Mouse (Mus musculus): Measurements from ENCODE around the gene Stx8. TPM values are rescaled to one million over a fixed set of nuclear protein-coding genes. Genes with fewer than 3 reads are reported as not detected.

The Stx8 gene
- total and polyA plus RNA-seq, 2 experiments from 2014 or later: 10.8 to 65.8 TPM

GRCm38 (mm10) chr11:67972606-67973005, 6.6 kb downstream of the Stx8 start:
- Histone ChIP-seq H3K4me2 (ENCODE audit: low read depth, low read length) (no peak overlapping the region), H3K9me3 (ENCODE audit: low read length) (no peaks in the 10 kb centered on the region), H3K4me1 (ENCODE audit: insufficient read depth, low read length) (no peaks in the 10 kb centered on the region), H3K4me3 (ENCODE audit: low read length) (no peak overlapping the region), H3K27me3 (ENCODE audit: insufficient read depth, low read length) (no peaks in the 10 kb centered on the region), H3K27ac (no peak overlapping the region), H3K36me3 (ENCODE audit: insufficient read depth, low read length) (no peaks in the 10 kb centered on the region), H3K9ac (replicated peaks; ENCODE audit: low read length) (no peak overlapping the region)
- no peak for TF ChIP-seq CTCF (IDR thresholded peaks at IDR 0.05; ENCODE audit: low read depth)
- 87% methylated on average over 1 of the region's 1 CpGs for WGBS
- ATAC-seq: no peak
- no peak for DNase-seq (ENCODE audit: low spot score)

DNA sequence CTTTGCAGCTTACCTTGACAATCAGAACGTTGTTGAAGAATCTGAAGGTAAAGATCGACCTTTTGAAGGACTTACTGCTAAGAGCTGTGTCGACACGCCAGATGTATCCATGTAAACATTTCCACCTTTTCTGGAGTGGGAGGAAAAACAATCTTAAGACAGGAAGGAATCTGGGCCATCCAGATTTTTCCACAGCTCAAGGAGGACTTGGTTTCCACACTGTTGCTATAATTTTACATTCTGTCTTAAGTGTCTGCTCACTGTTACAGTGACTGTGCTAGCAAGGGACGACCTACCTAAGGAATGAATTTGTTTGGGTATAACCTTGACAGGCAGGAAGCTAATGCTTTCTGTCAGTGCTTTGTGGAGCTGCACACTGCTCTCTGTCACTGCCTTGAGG, 7.2 kb downstream of the Stx8 start:
- H3K4me3 ChIP-seq (ENCODE audit: low read length): no peak overlapping the region
- ATAC-seq (no peak), DNase-seq (ENCODE audit: low spot score) (no peak)
- H3K27me3 ChIP-seq (ENCODE audit: insufficient read depth, low read length): no peaks in the 10 kb centered on the region
- no peak overlapping the region for H3K27ac ChIP-seq
- no peaks in the 10 kb centered on the region for H3K4me1 ChIP-seq (ENCODE audit: insufficient read depth, low read length)
- no peaks in the 10 kb centered on the region for H3K36me3 ChIP-seq (ENCODE audit: insufficient read depth, low read length)
- no peak for TF ChIP-seq CTCF (IDR thresholded peaks at IDR 0.05; ENCODE audit: low read depth)
- H3K4me2 ChIP-seq (ENCODE audit: low read depth, low read length): no peak overlapping the region
- WGBS: 85% methylated on average over 5 of the region's 5 CpGs
- no peaks in the 10 kb centered on the region for H3K9me3 ChIP-seq (ENCODE audit: low read length)
- no peak overlapping the region for H3K9ac ChIP-seq (replicated peaks; ENCODE audit: low read length)

GRCm38 (mm10) chr11:67975252-67975651, 9.3 kb downstream of the Stx8 start:
- peak; percentile 53 for TF ChIP-seq CTCF (IDR thresholded peaks at IDR 0.05; ENCODE audit: low read depth)
- H3K36me3 ChIP-seq (ENCODE audit: insufficient read depth, low read length): no peaks in the 10 kb centered on the region
- H3K4me2 ChIP-seq (ENCODE audit: low read depth, low read length): no peak overlapping the region
- DNase-seq (ENCODE audit: low spot score): peak; percentile 82
- H3K4me3 ChIP-seq (ENCODE audit: low read length): no peak overlapping the region
- no peak overlapping the region for H3K9ac ChIP-seq (replicated peaks; ENCODE audit: low read length)
- H3K4me1 ChIP-seq (ENCODE audit: insufficient read depth, low read length): no peaks in the 10 kb centered on the region
- no peaks in the 10 kb centered on the region for H3K9me3 ChIP-seq (ENCODE audit: low read length)
- H3K27ac ChIP-seq: no peak overlapping the region
- H3K27me3 ChIP-seq (ENCODE audit: insufficient read depth, low read length): no peaks in the 10 kb centered on the region
- no peak for ATAC-seq
- WGBS: 6% methylated on average over 2 of the region's 2 CpGs

DNA sequence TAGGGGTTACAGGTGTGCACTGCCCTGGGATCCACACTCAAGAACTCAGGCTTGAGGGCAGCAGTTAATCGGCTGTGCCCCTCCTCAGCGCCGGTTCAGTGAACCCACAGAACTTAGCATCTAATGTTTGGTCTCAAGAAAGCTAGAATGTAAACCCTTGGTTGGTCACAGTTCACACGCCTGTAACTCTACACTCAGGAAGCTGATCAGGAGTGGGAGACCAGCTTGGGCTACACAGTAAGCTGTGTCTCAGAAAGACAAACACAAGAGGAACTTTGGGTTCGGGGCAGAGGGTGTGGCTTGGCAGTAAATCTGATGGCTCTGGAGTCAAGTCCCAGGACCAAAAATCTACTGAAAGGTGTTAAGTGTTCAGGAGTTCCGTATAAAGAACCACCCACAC, 17.6 kb downstream of the Stx8 start:
- ATAC-seq: no peak
- no peak for TF ChIP-seq CTCF (IDR thresholded peaks at IDR 0.05; ENCODE audit: low read depth)
- H3K9me3 ChIP-seq (ENCODE audit: low read length): no peaks in the 10 kb centered on the region
- no peak overlapping the region for H3K9ac ChIP-seq (replicated peaks; ENCODE audit: low read length)
- H3K4me3 ChIP-seq (ENCODE audit: low read length): no peak overlapping the region
- 96% methylated on average over 6 of the region's 6 CpGs for WGBS
- DNase-seq (ENCODE audit: low spot score): no peak
- H3K27me3 ChIP-seq (ENCODE audit: insufficient read depth, low read length): no peaks in the 10 kb centered on the region
- H3K4me2 ChIP-seq (ENCODE audit: low read depth, low read length): no peak overlapping the region
- H3K36me3 ChIP-seq (ENCODE audit: insufficient read depth, low read length): 0 out of 2 replicates have a peak, but pooled peaks cover 3% of the 10 kb centered on the region
- no peak overlapping the region for H3K27ac ChIP-seq
- no peaks in the 10 kb centered on the region for H3K4me1 ChIP-seq (ENCODE audit: insufficient read depth, low read length)

- Histone ChIP-seq H3K9ac (replicated peaks; ENCODE audit: low read length) (no peak overlapping the region), H3K27me3 (ENCODE audit: insufficient read depth, low read length) (no peaks in the 10 kb centered on the region), H3K4me2 (ENCODE audit: low read depth, low read length) (no peak overlapping the region), H3K27ac (no peak overlapping the region), H3K9me3 (ENCODE audit: low read length) (no peaks in the 10 kb centered on the region), H3K36me3 (ENCODE audit: insufficient read depth, low read length) (no peaks in the 10 kb centered on the region), H3K4me1 (ENCODE audit: insufficient read depth, low read length) (no peaks in the 10 kb centered on the region), H3K4me3 (ENCODE audit: low read length) (no peak overlapping the region)
- ATAC-seq: no peak
- no peak for TF ChIP-seq CTCF (IDR thresholded peaks at IDR 0.05; ENCODE audit: low read depth)
- 77% methylated on average over 4 of the region's 4 CpGs for WGBS
- no peak for DNase-seq (ENCODE audit: low spot score)
Measured at GRCm38 (mm10) chr11:67991240-67991639, 25.2 kb downstream of the Stx8 start.

GRCm38 (mm10) chr11:67995965-67996364, 30.0 kb downstream of the Stx8 start:
- no peaks in the 10 kb centered on the region for H3K36me3 ChIP-seq (ENCODE audit: insufficient read depth, low read length)
- H3K27me3 ChIP-seq (ENCODE audit: insufficient read depth, low read length): no peaks in the 10 kb centered on the region
- DNase-seq (ENCODE audit: low spot score) (no peak), ATAC-seq (no peak)
- WGBS: 75% methylated on average over 4 of the region's 4 CpGs
- H3K4me2 ChIP-seq (ENCODE audit: low read depth, low read length): no peak overlapping the region
- no peak overlapping the region for H3K9ac ChIP-seq (replicated peaks; ENCODE audit: low read length)
- no peak for TF ChIP-seq CTCF (IDR thresholded peaks at IDR 0.05; ENCODE audit: low read depth)
- H3K27ac ChIP-seq: no peak overlapping the region
- no peaks in the 10 kb centered on the region for H3K9me3 ChIP-seq (ENCODE audit: low read length)
- no peaks in the 10 kb centered on the region for H3K4me1 ChIP-seq (ENCODE audit: insufficient read depth, low read length)
- no peak overlapping the region for H3K4me3 ChIP-seq (ENCODE audit: low read length)

DNA sequence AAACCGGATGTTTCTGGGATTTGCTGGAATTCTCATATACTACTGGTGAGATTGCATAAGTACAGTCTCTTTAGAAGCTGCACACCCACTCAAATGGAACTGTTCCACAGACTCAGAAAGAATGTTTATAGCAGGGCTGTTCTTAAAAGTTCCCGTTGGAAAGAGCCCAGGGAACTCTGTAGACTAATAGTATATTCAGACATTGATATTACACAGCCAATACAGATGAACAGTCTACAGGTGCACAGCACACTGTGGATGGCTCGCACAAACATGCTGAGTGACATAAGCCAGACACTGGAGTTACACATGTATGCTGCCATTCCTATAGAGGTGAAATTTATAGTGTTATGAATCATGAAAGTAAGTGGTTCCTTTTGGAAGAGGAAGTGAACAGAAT, 32.9 kb downstream of the Stx8 start:
- ATAC-seq: no peak
- no peak overlapping the region for H3K4me3 ChIP-seq (ENCODE audit: low read length)
- TF ChIP-seq CTCF (IDR thresholded peaks at IDR 0.05; ENCODE audit: low read depth): no peak
- H3K27me3 ChIP-seq (ENCODE audit: insufficient read depth, low read length): no peaks in the 10 kb centered on the region; the same call in 1 of the 2 replicates
- DNase-seq (ENCODE audit: low spot score): no peak
- H3K36me3 ChIP-seq (ENCODE audit: insufficient read depth, low read length): no peaks in the 10 kb centered on the region
- no peak overlapping the region for H3K9ac ChIP-seq (replicated peaks; ENCODE audit: low read length)
- H3K27ac ChIP-seq: no peak overlapping the region
- 90% methylated on average over 3 of the region's 3 CpGs for WGBS
- no peaks in the 10 kb centered on the region for H3K4me1 ChIP-seq (ENCODE audit: insufficient read depth, low read length)
- no peaks in the 10 kb centered on the region for H3K9me3 ChIP-seq (ENCODE audit: low read length)
- no peak overlapping the region for H3K4me2 ChIP-seq (ENCODE audit: low read depth, low read length)

Data from hindbrain, postnatal 0 days (tissue).